Mouse (Mus musculus): Measurements from ENCODE around the gene Stpg1.

Gene Stpg1

GRCm38 (mm10) chr4:135513865-135514264 is 19.3 kb downstream of the Stpg1 start:
- DNase-seq (ENCODE audit: low read depth), result no peak

DNA sequence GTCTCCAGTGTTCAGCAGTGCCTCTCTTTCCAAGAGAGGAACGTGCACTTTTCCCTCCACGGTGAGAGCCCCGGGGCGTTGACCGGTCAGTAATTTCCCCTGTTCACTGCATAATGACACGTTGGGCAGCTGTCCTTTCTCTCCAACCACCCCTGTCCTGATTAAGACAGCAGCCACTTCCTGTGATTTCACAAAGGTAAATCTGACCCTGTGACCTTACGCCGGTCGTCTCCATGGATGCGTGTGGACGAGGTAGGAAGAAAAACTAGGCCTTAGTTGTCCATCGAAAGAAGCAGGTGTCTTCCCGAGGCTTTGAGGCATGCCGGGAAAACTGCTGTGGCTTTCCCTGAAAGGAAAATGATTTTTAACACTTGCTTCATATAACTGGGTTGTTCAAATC is 20.3 kb downstream of the Stpg1 start:
- no peak for DNase-seq (ENCODE audit: low read depth)

DNA sequence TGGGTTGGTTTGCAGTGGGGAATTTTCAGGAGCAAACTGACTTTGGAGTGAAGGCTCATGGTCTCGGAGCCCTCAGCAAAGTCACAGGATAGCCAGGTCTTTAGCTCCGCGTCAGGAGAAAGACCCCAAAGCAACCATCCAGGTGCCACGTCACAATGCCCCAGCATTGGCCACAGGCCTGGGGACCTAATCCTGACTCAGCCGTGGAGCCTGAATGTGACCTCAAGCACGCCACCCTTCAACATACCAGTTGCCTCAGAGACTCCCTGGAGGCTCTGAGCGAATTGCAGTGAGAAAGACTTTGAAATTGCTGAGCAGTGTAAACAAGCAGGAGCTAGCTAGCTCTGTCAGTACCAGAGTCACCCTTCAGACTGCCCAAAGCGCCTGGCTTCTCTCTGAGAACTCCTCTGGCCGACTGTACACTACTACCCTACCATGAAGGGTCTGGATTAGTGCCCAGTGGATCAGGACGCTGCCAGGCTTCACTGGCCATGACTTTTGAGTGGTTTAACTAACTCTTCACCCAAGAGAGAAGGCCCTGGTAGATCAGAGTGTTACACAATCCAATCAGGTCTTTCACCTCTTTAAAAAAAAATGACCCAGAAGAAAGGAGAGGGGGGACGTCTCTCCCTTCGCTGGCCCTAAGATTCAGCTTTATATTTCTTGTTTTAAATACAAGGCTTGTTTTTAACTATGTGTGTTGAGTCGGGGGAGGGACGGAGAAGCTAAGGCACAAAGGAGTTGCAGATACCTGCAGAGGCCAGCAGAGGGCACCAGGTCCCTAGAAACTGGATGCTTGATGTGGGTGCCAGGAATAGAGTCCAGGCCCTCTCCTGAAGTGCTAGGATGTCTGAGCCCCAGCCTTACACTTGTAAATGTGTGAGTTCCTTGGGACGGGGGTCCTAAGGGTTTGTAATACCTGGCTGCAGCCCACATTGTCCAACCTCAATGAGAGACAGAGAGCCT is 22.0 kb downstream of the Stpg1 start:
- peak; percentile 77 for DNase-seq (ENCODE audit: low read depth)

- DNase-seq (ENCODE audit: low read depth), result no peak
Observed at GRCm38 (mm10) chr4:135518135-135518534, 23.5 kb downstream of the Stpg1 start.

- DNase-seq (ENCODE audit: low read depth), result peak; percentile 51
Observed at GRCm38 (mm10) chr4:135520421-135520820, 25.8 kb downstream of the Stpg1 start.

DNA sequence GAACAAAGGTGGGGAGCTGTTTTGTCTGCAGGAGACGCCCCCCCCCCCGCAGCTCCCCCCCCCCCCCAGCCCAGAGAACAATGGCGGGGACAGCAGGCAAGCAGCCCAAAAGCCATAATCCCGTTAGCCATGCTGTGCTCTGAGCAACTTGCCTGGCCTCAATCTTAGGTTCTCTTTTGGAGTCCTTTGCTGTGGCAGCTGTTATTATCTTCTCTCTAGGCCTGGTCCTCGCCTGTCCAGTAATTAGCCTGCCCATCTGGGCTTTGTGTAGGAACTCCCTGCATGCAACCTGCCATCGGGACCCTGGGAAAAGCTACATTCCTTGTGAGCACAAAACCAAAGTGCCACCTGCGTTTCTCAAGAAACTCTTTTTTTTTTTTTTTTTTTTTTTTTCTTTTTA is 29.3 kb downstream of the Stpg1 start:
- DNase-seq (ENCODE audit: low read depth), result no peak

GRCm38 (mm10) chr4:135525057-135525456 is 30.5 kb downstream of the Stpg1 start:
- no peak for DNase-seq (ENCODE audit: low read depth)

DNA sequence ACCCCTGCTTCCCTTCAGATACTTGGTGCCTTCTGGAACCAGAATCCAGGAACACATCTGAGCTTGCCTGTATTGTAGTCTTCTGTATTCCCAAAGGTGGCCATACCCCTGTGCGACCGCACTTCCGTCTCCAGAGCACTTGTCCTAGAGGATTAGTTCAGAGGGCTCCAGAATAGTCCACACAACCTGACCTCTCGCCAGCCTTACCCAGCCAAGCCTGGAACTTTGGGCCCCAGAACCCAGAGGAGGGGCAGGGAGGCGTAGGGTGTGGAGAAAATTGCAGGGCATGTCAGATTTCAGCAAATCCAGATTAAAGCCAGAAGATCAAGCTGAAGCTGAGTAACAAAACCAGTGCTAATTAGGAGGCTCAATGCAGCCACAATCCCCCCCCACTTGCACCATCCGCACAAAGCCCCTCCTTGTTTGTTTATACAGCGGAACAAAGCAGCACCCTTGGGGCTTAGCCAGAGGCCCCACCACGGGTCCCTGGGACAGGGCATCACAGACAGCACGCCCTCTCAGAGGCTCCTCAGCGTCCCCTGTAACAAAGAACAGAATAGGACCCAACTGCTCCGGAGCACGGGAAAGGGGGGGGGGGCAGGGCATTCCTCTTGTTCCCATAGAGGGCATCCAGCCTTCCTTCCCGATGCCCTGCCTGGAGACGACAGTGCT is 31.6 kb downstream of the Stpg1 start:
- no peak for DNase-seq (ENCODE audit: low read depth)

DNA sequence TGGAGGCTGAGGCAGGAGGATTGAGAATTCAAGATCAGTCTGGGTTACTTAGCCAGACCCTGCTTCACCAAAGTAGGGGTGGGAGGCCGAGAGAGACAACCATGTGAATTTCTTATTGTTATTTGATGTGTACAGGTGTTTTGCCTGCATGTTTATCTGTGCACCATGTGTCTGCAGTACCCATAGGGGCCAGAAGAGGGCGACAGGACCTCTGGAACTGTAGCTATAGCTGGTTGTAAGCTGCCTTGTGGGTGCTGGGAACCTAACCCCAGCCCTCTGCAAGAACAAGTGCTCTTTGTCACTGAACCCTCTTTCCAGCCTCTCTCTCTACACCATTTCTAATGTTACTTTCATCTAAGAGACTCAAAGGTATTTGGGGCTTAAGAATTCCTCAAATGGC is 35.7 kb downstream of the Stpg1 start:
- no peak for DNase-seq (ENCODE audit: low read depth)

- no peak for DNase-seq (ENCODE audit: low read depth)
Observed at GRCm38 (mm10) chr4:135531236-135531635, 36.6 kb downstream of the Stpg1 start.

GRCm38 (mm10) chr4:135531771-135532613 is 37.4 kb downstream of the Stpg1 start:
- no peak for DNase-seq (ENCODE audit: low read depth)

GRCm38 (mm10) chr4:135533001-135533400 is 38.4 kb downstream of the Stpg1 start:
- DNase-seq (ENCODE audit: low read depth), result no peak

DNA sequence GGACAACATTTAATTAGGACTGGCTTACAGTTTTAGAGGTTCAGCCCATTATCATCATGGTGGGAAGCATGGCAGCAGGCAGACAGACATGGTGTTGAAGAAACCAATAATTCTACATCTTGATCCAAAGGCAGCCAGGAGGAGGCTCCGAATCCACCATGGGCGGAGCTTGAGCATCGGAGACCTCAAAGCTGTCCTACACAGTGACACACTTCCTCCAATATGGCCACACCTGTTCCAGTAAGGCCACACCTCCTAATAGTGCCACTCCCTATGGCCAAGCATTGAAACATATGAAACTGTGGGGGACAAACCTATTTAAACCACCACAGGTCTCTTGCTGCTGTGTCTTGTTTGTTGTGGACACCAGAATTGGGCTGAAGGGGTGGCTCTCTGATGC is 40.4 kb downstream of the Stpg1 start:
- no peak for DNase-seq (ENCODE audit: low read depth)

DNA sequence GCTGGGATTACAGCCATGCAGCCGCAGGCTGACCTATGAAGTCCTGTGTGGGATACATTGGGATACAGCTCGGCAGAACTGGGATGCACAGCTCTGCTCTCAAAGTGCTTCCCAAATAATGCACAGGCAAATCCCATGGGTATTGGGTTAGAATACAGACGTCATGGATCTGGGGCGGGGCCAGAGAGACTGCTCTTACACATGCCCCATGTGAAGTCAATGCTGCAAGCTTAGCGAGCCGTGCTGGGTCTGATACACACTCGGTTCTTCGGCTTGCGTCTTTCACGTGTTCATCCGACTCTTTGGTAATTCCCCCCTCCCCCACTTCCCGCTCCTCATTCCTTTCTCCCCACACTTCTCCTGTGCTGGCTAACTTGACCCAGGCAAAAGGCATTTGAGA is 44.5 kb downstream of the Stpg1 start:
- no peak for DNase-seq (ENCODE audit: low read depth)

- DNase-seq (ENCODE audit: low read depth), result no peak
Observed at GRCm38 (mm10) chr4:135540057-135540456, 45.5 kb downstream of the Stpg1 start.

DNA sequence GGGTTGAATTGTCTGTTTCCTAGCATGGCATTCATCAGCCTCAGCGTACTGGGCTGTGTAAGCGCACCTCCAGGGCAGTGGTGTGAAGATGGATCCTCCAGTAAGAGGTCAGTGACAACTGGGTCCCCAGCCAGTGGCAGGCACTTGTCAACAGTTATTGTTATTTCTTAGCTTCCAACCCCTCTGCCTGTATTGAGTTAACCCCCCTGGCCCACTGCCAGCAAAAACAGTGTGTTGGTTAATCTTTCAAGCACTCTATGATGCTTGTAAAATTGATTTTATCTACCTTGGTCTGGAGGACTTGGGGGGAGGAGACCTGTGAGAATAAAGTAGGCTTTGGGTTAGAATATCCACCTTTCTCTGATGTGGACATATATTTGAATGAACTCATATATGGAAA is 49.7 kb downstream of the Stpg1 start:
- DNase-seq (ENCODE audit: low read depth), result no peak

- peak; percentile 35 for DNase-seq (ENCODE audit: low read depth)
Observed at GRCm38 (mm10) chr4:135545080-135545511, 50.5 kb downstream of the Stpg1 start.

DNA sequence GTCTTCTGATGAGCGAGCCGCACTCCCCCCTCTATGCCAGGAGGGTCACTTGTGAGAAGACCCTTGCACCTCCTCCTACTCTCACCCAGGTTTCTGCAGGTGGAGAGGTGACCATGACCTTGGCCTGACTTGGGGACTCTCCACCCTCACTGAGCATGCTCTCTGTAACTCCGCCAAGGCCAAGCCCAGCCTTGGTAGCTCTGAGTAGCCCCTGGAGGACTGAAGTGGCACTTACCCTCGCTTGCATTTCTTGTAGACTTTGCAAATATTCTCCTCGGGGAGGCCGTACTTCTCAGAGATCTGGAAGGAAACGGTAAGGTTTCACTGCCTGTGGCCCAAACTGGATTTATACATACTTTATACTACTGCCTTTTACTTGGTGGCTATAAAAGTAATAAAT is 51.4 kb downstream of the Stpg1 start:
- DNase-seq (ENCODE audit: low read depth), result no peak

DNA sequence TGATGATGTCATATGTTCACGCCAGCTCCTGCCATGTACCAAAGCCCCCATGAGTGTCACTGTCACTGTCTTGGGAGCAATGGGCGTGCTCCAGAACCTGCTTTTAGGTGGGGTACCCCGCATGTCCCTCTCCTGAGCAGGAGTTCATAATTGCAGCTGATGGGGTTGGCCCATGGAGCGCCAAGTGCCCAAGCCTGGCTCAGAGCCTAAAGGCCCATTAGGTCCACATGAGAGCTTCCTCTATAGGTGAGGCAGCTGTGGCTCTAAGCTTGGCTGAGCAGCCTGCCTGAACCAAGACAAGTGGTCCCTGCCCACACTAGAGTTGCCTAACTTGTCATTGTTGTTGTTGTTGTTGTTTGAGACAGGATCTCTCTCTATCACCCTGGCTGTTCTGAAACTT is 52.2 kb downstream of the Stpg1 start:
- no peak for DNase-seq (ENCODE audit: low read depth)

DNA sequence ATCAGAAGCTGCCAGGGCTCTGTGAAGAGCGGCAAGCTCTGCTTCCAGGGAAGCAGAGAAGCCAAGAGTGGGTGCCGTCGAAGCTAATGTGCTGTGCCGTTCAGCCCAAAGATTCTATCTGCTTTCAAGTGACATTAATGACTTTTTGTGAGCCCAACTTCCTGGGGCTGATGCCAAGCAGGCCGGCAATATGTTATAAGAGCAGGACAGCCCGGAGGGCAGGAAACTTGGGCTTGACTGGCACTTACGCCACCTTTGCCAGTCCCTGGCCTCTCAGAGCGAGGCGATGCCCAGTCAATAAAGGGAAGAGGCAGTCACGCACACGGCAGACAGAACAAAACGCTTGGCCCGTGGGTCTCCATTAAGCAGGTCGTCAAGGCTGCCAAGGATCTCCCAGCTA is 53.0 kb downstream of the Stpg1 start:
- DNase-seq (ENCODE audit: low read depth), result no peak

- no peak for DNase-seq (ENCODE audit: low read depth)
Observed at GRCm38 (mm10) chr4:135548108-135548507, 53.5 kb downstream of the Stpg1 start.

- DNase-seq (ENCODE audit: low read depth), result no peak
Observed at GRCm38 (mm10) chr4:135548521-135549077, 54.0 kb downstream of the Stpg1 start.

All from induced T-regulatory cell, adult 2 months (primary cell).